Mouse (Mus musculus) intestine, embryonic 16.5 days (tissue): ENCODE data around the gene Zmym6. TPM values are rescaled to one million over a fixed set of nuclear protein-coding genes. Genes with fewer than 3 reads are reported as not detected.

Experiments used
- ATAC-seq: fragments of 200-750 bp; cut with Nextera tagmentation; 2 replicates; pipeline ENCODE4 v1.8.0; 2017; ENCODE audit warnings: moderate TSS enrichment, moderate library complexity
- H3K27ac ChIP-seq: fragments of 300-500 bp; sonication (generic); 2 replicates; pipeline ENCODE4 v1.5.1; 2014; ENCODE audit warnings: mild to moderate bottlenecking, low read length
- H3K27me3 ChIP-seq: fragments of 300-500 bp; sonication (generic); replicated peaks from 2 replicates; pipeline ENCODE4 v1.6.1; 2014; ENCODE audit warnings: low read length, control low read depth, mixed read lengths; ENCODE audit not compliant: control insufficient read depth, insufficient read depth
- H3K36me3 ChIP-seq: fragments of 300-500 bp; sonication (generic); 2 replicates; pipeline ENCODE4 v1.6.1; 2014; ENCODE audit warnings: low read length, control low read depth; ENCODE audit not compliant: control insufficient read depth, insufficient read depth
- H3K4me1 ChIP-seq: fragments of 300-500 bp; sonication (generic); 2 replicates; pipeline ENCODE4 v1.6.1; 2014; ENCODE audit warnings: low read length, control low read depth, mixed read lengths; ENCODE audit not compliant: control insufficient read depth, insufficient read depth
- H3K4me2 ChIP-seq: fragments of 300-500 bp; sonication (generic); 2 replicates; pipeline ENCODE4 v1.6.1; 2014; ENCODE audit warnings: low read depth, low read length, control low read depth
- H3K4me3 ChIP-seq: fragments of 300-500 bp; sonication (generic); 2 replicates; pipeline ENCODE4 v1.5.1; 2014; ENCODE audit warnings: mild to moderate bottlenecking, low read length
- H3K9ac ChIP-seq: fragments of 300-500 bp; sonication (generic); 2 replicates; pipeline ENCODE4 v1.6.1; 2014; ENCODE audit warnings: low read depth, low read length
- H3K9me3 ChIP-seq: fragments of 300-500 bp; sonication (generic); 2 replicates; pipeline ENCODE4 v1.6.1; 2016; ENCODE audit warnings: low read length, control low read depth; ENCODE audit not compliant: control insufficient read depth
- WGBS: fragments of 180-500 bp; shearing (Covaris S2); extraction: QIAGEN DNeasy Blood & Tissue Kit; methylation state at CpG from one replicate; pipeline ENCODE4 v1.1.7; 2014; 5-methylcytosine and 5-hydroxymethylcytosine counted together
- polyA plus RNA-seq: library from polyadenylated mRNA; unstranded; fragments of >200 nt; fragmentation: Nextera tagmentation; extraction: Ambion mirVana; gene quantifications from 2 replicates; pipeline ENCODE4 v1.2.1, GENCODE M21; 2015

Gene Zmym6
- polyA plus RNA-seq, 1 experiment from 2014 or later: 14.7 TPM

- Histone ChIP-seq H3K27ac (no peak overlapping the region), H3K4me3 (no peak overlapping the region), H3K4me2 (no peak overlapping the region), H3K9ac (no peak overlapping the region), H3K27me3 (no peaks in the 10 kb centered on the region), H3K36me3 (peaks cover 5% of the 10 kb centered on the region), H3K9me3 (no peaks in the 10 kb centered on the region), H3K4me1 (no peaks in the 10 kb centered on the region)
- 82% methylated on average over 7 of the region's 7 CpGs for WGBS
- no peak for ATAC-seq
Observed at GRCm38 (mm10) chr4:127054522-127055198, 22.5 kb upstream of the Zmym6 start.

- WGBS: 1% methylated on average over 38 of the region's 38 CpGs
- Histone ChIP-seq H3K4me2 (peak within 1 kb of the TSS; percentile 73), H3K9ac (peak within 1 kb of the TSS; percentile 83), H3K27me3 (no peaks in the 10 kb centered on the region), H3K9me3 (no peaks in the 10 kb centered on the region), H3K4me1 (no peaks in the 10 kb centered on the region), H3K27ac (0 out of 2 replicates have a peak within 1 kb of the TSS, but pooled peaks have one; percentile 13), H3K36me3 (no peaks in the 10 kb centered on the region; the same call in none of the 2 replicates), H3K4me3 (peak within 1 kb of the TSS; percentile 81)
- ATAC-seq: peak; percentile 96
Observed at GRCm38 (mm10) chr4:127060585-127061290, 16.4 kb upstream of the Zmym6 start, which contains the start of gene Zmym1. Zmym1 (minus strand) TSS chr4:127061152.

- 53% methylated on average over 1 of the region's 1 CpGs for WGBS
- ATAC-seq: no peak
Observed at GRCm38 (mm10) chr4:127064051-127064450, 13.1 kb upstream of the Zmym6 start.

GRCm38 (mm10) chr4:127074915-127075314, 2.3 kb upstream of the Zmym6 start:
- H3K27ac ChIP-seq: no peak overlapping the region
- H3K9me3 ChIP-seq: no peaks in the 10 kb centered on the region
- no peak overlapping the region for H3K4me3 ChIP-seq
- no peak overlapping the region for H3K9ac ChIP-seq
- no peak overlapping the region for H3K4me2 ChIP-seq
- no peaks in the 10 kb centered on the region for H3K36me3 ChIP-seq
- no peaks in the 10 kb centered on the region for H3K27me3 ChIP-seq
- ATAC-seq: no peak
- peaks cover 3% of the 10 kb centered on the region; the same call in 1 of the 2 replicates for H3K4me1 ChIP-seq
- WGBS: 53% methylated on average over 1 of the region's 1 CpGs

More at GRCm38 (mm10) chr4:127064051-127064450, 13.1 kb upstream of the Zmym6 start:
- H3K9me3 ChIP-seq: no peaks in the 10 kb centered on the region
- H3K4me1 ChIP-seq: no peaks in the 10 kb centered on the region
- no peak overlapping the region for H3K9ac ChIP-seq
- H3K27me3 ChIP-seq: no peaks in the 10 kb centered on the region
- no peak overlapping the region for H3K27ac ChIP-seq
- no peak overlapping the region for H3K4me2 ChIP-seq
- H3K4me3 ChIP-seq: no peak overlapping the region
- no peaks in the 10 kb centered on the region for H3K36me3 ChIP-seq

GRCm38 (mm10) chr4:127080806-127081205, 3.6 kb downstream of the Zmym6 start:
- no peaks in the 10 kb centered on the region for H3K9me3 ChIP-seq
- no peak overlapping the region for H3K27ac ChIP-seq
- peaks cover 3% of the 10 kb centered on the region; the same call in 1 of the 2 replicates for H3K4me1 ChIP-seq
- WGBS: 28% methylated on average over 1 of the region's 1 CpGs
- no peaks in the 10 kb centered on the region for H3K36me3 ChIP-seq
- H3K4me2 ChIP-seq: no peak overlapping the region
- H3K9ac ChIP-seq: no peak overlapping the region
- H3K27me3 ChIP-seq: no peaks in the 10 kb centered on the region
- ATAC-seq: no peak
- H3K4me3 ChIP-seq: no peak overlapping the region

GRCm38 (mm10) chr4:127083131-127083530, 5.9 kb downstream of the Zmym6 start:
- Histone ChIP-seq H3K4me2 (no peak overlapping the region), H3K4me1 (no peaks in the 10 kb centered on the region), H3K4me3 (no peak overlapping the region), H3K27me3 (no peaks in the 10 kb centered on the region), H3K27ac (no peak overlapping the region), H3K36me3 (no peaks in the 10 kb centered on the region), H3K9ac (no peak overlapping the region), H3K9me3 (no peaks in the 10 kb centered on the region)
- WGBS: 84% methylated on average over 2 of the region's 2 CpGs
- no peak for ATAC-seq

GRCm38 (mm10) chr4:127085761-127086160, 8.6 kb downstream of the Zmym6 start:
- Histone ChIP-seq H3K36me3 (no peaks in the 10 kb centered on the region), H3K4me2 (no peak overlapping the region), H3K27ac (no peak overlapping the region), H3K27me3 (no peaks in the 10 kb centered on the region), H3K9ac (no peak overlapping the region), H3K4me3 (no peak overlapping the region), H3K4me1 (no peaks in the 10 kb centered on the region), H3K9me3 (no peaks in the 10 kb centered on the region)
- 75% methylated on average over 1 of the region's 1 CpGs for WGBS
- ATAC-seq: no peak

GRCm38 (mm10) chr4:127091188-127091587, 14.0 kb downstream of the Zmym6 start:
- Histone ChIP-seq H3K4me3 (no peak overlapping the region), H3K4me1 (no peaks in the 10 kb centered on the region), H3K4me2 (no peak overlapping the region), H3K9ac (no peak overlapping the region), H3K27me3 (no peaks in the 10 kb centered on the region), H3K27ac (no peak overlapping the region), H3K36me3 (no peaks in the 10 kb centered on the region), H3K9me3 (no peaks in the 10 kb centered on the region)
- no peak for ATAC-seq
- WGBS: 82% methylated on average over 1 of the region's 1 CpGs

- WGBS: 89% methylated on average over 4 of the region's 4 CpGs
- Histone ChIP-seq H3K27ac (no peak overlapping the region), H3K4me1 (no peaks in the 10 kb centered on the region), H3K9me3 (no peaks in the 10 kb centered on the region), H3K4me2 (no peak overlapping the region), H3K4me3 (no peak overlapping the region), H3K36me3 (no peaks in the 10 kb centered on the region), H3K27me3 (no peaks in the 10 kb centered on the region), H3K9ac (no peak overlapping the region)
- ATAC-seq: no peak
Observed at GRCm38 (mm10) chr4:127095090-127095489, 17.9 kb downstream of the Zmym6 start.
